Mouse (Mus musculus) layer of hippocampus, adult 18-20 months (tissue): Measurements from ENCODE around the gene Fth1. TPM values are rescaled to one million over a fixed set of nuclear protein-coding genes. Genes with fewer than 3 reads are reported as not detected.
A peak's percentile ranks its signal among the peaks of the same experiment; 100 is the strongest.
"Not testable (repeated sequence)": the region's sequence is repeated elsewhere in the genome, so short reads cannot be mapped to it uniquely, and the experiment has no call there.

Experiments used
- DNase-seq, 2 experiments: peaks; one replicate each; pipeline ENCODE4 v3.0.0; 2022; ENCODE audit warnings: low spot score in 2 of 2
- total RNA-seq, 2 experiments: library from RNA; stranded (reverse); gene quantifications; 2 replicates each; pipeline ENCODE4 v1.2.3; 2021

Fth1 gene
- total RNA-seq, 2 experiments from 2014 or later = 3,571 to 3,745 TPM

- no peak for DNase-seq
Measured at GRCm38 (mm10) chr19:9960769-9961168, 19.6 kb upstream of the Fth1 start.

- DNase-seq = peak in 1 of 2 experiments; percentile 60
Measured at GRCm38 (mm10) chr19:9964205-9964916, 16.0 kb upstream of the Fth1 start.

GRCm38 (mm10) chr19:9966096-9966867 is 14.1 kb upstream of the Fth1 start:
- no peak for DNase-seq

- DNase-seq = no peak
Measured at GRCm38 (mm10) chr19:9968081-9968787, 12.2 kb upstream of the Fth1 start.

- not testable (repeated sequence) for DNase-seq
Measured at GRCm38 (mm10) chr19:9974853-9975252, 5.5 kb upstream of the Fth1 start.

- no peak for DNase-seq
Measured at GRCm38 (mm10) chr19:9977085-9977484, 3.3 kb upstream of the Fth1 start.

GRCm38 (mm10) chr19:9978431-9978951 is 1.9 kb upstream of the Fth1 start:
- peak; percentile 47 to 85 for DNase-seq

GRCm38 (mm10) chr19:9979156-9979555 is 1.2 kb upstream of the Fth1 start:
- DNase-seq = no peak

- no peak for DNase-seq
Measured at GRCm38 (mm10) chr19:9981621-9982020, 1.2 kb downstream of the Fth1 start.

- peak; percentile 97 to 98 for DNase-seq
Measured at GRCm38 (mm10) chr19:9982151-9982851, 1.9 kb downstream of the Fth1 start.

- peak; percentile 60 to 71 for DNase-seq
Measured at GRCm38 (mm10) chr19:9982852-9983542, 2.6 kb downstream of the Fth1 start.

- DNase-seq = no peak
Measured at GRCm38 (mm10) chr19:9984111-9985055, 4.0 kb downstream of the Fth1 start.

- no peak for DNase-seq
Measured at GRCm38 (mm10) chr19:9985190-9985899, 4.9 kb downstream of the Fth1 start.

- no peak for DNase-seq
Measured at GRCm38 (mm10) chr19:9985900-9986421, 5.6 kb downstream of the Fth1 start.

GRCm38 (mm10) chr19:9987192-9987591 is 6.8 kb downstream of the Fth1 start:
- no peak for DNase-seq

- no peak for DNase-seq
Measured at GRCm38 (mm10) chr19:9987593-9987992, 7.2 kb downstream of the Fth1 start.

GRCm38 (mm10) chr19:9989171-9989883 is 8.9 kb downstream of the Fth1 start:
- peak in 1 of 2 experiments; percentile 40 for DNase-seq

GRCm38 (mm10) chr19:9989884-9990256 is 9.5 kb downstream of the Fth1 start:
- no peak for DNase-seq
